Mouse (Mus musculus) cortical plate, adult 2 months (tissue): ENCODE data around the gene Drc1.

Source experiments
- CTCF ChIP-seq: fragments of 200-500 bp; IDR thresholded peaks from 2 replicates; pipeline ENCODE4 v1.5.1; 2011; ENCODE audit warnings: mild to moderate bottlenecking, control low read depth, low read length; ENCODE audit not compliant: insufficient read depth; ENCODE audit errors: extremely low read depth
- POLR2A ChIP-seq: fragments of 200-500 bp; IDR thresholded peaks from 2 replicates; pipeline ENCODE4 v1.6.1; 2011; ENCODE audit warnings: mild to moderate bottlenecking, low read length, control low read depth; ENCODE audit not compliant: insufficient read depth; ENCODE audit errors: extremely low read depth

- TF ChIP-seq CTCF (no peak), POLR2A (no peak)
Measured at GRCm38 (mm10) chr5:30358436-30359099, 77.4 kb downstream of the Drc1 start.
